Mouse (Mus musculus): Measurements from ENCODE around the gene Ankrd35. TPM values are rescaled to one million over a fixed set of nuclear protein-coding genes. Genes with fewer than 3 reads are reported as not detected.
"Not testable (repeated sequence)": the region's sequence is repeated elsewhere in the genome, so short reads cannot be mapped to it uniquely, and the experiment has no call there.

Gene Ankrd35
- total RNA-seq, 1 experiment from 2014 or later, result 3.2 TPM

- DNase-seq, result no peak
Measured at GRCm38 (mm10) chr3:96673514-96673913, 3.6 kb downstream of the Ankrd35 start.

DNA sequence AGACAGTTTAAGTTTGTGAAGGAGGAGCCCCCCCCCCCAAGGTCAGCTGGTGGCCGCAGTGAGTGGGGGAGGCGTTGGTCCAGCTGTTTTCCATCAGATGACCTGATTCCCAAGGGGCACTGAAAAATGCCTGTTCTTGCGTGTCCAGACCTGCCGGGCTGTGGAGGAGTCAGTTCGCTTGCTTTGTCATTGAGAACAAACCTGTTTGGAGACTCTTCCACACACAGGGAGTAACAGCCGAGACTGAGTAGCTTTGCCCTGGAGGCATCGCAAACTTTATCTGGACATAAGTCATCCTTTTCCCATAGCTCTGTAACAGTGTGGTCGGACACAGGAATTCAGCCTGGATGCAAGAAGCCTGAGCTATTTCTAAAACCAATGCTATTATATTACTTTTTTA is 4.5 kb downstream of the Ankrd35 start:
- DNase-seq, result no peak

GRCm38 (mm10) chr3:96675171-96675570 is 5.2 kb downstream of the Ankrd35 start:
- no peak for DNase-seq

DNA sequence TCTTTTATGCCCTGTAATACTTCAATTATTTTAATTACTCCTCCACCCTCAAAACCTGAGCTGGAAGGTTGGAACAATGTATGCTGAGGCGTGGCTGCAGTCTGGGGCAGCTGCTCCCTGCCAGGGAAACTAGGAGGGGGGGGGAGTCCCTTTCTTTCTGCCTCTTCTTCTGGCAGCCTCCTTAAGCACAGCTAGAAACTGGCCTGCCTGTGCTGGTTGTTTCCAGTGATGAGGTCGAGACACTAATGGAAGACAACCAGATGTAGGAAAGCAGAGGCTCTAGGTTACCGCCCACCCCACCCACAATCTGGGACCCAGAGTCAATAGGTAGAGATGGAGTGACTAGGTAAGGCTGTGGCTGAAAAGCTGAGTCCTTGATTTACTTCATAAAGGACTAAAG is 5.8 kb downstream of the Ankrd35 start:
- DNase-seq, result no peak

DNA sequence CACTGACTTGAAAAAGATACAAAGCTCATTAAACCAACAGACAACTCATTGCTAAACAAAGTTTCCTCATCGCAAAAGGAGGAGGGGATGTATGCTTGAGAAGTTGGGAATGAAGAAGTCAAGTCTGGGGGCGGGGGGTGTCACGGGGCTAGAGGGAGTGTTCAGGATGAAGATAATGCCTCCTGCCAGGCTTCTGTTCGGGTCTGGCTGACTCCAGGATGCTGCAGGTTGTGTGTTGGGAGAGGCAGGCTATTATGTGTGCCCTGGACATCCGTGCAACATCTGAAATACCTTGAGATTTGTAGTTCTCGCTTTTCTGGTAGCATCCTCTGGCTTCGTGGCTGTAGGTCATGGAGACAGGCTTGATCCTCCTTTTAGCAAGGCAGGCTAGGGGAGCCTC is 8.5 kb downstream of the Ankrd35 start:
- DNase-seq, result no peak

DNA sequence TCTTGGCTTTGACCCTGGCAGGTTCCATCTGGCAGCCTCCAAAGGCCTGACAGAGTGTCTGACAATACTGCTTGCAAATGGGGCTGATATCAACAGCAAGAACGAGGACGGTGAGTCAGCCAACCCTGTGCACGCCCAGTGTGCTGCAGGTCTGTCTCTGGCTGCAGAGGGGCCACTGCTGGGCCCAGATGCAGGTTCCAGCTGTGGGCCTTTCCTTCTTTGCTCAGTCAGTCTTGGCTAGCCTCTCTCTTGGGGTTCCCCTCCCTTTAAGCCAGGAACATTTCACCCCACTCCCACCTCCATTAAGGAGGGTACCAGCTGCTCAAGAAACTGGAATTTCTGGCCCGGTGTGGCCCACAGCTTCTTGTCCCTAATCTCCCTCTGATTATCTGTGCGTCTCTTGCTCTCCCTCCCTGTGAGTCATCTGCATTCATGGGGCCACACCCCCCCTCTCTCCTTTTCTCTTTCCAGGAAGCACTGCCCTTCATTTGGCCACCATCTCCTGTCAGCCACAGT is 9.3 kb downstream of the Ankrd35 start:
- DNase-seq, result peak; percentile 55

DNA sequence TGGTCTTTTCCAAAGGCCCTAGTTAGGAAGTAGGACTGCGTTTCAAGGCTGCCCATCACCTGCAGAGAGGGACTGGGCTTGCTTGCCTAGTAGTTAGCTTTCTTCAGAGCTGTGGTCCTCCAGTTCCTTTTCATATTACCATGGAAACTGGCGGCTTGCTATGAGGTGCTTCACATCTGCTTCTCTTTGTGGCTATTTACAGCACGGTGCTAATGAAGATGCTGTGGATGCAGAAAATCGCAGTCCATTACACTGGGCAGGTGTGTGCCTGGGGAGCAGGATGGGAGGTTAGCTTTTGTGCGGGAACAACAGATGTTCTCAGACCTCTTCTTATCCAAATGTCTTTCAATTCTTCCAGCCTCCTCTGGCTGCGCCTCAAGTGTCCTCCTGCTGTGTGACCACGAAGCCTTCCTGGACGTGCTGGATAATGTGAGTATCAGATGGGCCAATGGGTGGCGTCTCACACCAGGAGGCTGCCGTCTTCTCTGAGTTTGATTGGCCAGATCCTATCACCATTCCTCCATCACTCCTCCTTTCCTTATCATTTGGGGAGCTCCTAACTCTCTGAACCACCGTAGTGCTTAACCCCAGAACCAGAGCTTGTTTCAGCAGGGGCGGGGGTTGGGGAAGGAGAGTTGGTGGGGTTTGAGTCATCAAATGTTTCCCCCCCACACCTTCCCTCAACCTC is 10.5 kb downstream of the Ankrd35 start:
- no peak for DNase-seq

DNA sequence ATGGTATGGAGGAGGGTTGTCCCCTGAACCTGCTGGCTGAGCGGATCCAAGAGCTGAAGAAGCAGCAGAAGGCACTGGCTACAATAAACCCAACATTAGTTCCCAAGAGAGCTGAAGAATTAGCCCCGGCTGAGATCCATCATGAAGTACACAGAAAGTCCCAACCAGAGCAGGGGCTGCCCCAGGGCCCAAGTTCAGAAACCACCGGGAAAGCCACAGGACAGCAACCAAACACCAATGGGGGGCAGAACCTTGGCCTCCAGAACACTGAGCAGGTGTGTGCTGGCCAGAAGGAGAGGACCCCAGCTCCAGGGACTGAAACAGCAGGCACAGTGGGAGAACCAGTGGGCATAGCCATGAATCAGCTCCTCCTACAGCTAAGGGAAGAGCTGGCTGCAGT is 13.6 kb downstream of the Ankrd35 start:
- DNase-seq, result no peak

DNA sequence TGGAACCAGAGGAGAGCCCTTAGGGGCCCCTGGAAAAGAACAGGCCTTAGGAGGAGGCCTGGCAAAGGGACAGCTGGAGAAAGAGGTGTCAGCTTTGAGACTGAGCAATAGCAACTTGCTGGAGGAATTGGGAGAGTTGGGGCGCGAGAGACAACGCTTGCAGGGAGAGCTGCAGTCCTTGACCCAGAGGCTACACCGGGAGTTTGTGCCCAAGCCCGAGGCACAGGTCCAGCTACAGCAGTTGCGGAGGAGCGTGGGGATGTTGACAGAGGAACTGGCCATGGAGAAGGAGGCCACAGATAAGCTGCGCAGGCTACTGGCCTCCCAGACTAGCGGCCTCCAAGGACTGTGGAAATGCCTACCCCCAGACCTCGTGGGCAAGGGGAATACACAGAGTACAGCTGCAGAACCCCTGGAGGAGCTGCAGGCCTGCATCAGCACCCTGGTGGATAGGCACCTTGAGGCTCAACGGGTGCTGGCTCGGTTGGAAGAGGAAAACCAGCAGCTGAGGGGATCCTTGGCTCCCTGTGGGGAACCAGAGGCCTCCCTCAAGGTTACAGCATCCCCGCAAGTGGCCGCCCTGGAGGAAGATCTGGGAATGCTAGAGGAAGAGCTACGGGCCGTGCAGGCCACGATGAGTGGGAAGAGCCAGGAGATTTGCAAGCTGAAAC is 14.4 kb downstream of the Ankrd35 start:
- DNase-seq, result peak; percentile 39

DNA sequence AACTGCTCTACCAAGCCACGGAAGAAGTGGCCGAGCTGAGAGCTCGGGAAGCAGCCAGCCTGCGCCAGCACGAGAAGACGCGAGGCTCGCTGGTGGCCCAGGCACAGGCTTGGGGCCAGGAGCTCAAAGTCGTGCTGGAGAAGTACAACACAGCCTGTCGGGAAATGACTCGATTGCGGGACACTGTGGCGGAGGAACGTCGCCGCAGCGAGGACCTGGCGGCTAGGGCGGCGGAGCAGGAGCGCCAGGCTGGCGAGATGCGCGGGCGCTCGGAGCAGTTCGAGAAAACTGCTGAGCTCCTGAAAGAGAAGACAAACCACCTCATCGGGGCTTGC is 14.9 kb downstream of the Ankrd35 start:
- DNase-seq, result no peak

DNA sequence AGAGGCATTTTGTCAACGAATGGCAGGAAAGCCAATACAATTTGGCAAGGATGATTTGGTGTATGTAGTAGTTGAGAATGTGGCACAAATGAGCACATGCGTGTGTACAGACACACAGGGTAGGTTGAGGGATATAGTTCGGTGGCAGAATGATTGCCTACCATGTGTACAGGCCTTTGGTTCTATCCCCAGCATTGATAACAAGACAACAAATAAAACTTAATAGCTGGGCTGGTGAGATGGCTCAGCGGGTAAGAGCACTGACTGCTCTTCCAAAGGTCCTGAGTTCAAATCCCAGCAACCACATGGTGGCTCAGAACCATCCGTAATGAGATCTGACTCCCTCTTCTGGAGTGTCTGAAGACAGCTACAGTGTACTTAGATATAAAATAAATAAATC is 16.1 kb downstream of the Ankrd35 start:
- DNase-seq, result not testable (repeated sequence)

DNA sequence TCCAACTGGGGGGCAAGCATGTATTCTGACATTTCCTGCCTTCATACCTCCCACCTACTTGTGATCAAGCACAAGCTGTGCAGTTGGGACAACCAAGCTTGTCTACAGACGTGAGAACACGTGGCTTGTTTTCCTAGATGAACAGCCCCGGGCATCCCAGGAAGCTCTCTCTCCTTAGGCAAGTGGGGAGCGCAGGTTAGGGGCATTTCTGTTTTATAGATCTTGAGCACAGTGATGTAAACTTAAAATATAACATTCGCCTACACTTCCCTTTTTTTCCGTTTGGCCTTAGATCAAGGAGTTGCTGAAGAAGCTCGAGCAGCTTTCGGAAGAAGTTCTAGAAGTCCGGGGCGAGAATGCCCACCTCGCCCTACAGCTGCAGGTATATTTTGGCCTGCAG is 18.9 kb downstream of the Ankrd35 start:
- no peak for DNase-seq

GRCm38 (mm10) chr3:96690298-96690697 is 20.4 kb downstream of the Ankrd35 start:
- DNase-seq, result no peak

GRCm38 (mm10) chr3:96692506-96692905 is 22.6 kb downstream of the Ankrd35 start:
- DNase-seq, result no peak

DNA sequence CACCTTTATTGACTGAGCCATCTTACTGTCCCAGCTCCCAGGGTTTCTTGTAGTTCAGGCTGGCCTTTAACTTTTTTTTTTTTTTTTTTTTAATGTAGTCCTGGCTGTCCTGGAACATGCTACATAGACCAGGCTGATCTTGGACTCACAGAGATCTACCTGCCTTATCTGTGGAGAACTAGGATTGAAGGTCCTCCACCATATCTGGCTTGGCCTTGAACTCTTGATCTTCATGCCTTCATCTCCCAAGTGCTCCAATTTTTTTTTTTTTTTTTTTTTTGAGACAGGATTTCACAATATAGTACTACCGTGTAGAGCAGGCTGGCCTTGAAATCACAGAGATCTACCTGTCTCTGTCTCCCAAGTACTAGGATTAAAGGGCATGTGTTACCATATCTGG is 23.6 kb downstream of the Ankrd35 start:
- DNase-seq, result no peak

DNA sequence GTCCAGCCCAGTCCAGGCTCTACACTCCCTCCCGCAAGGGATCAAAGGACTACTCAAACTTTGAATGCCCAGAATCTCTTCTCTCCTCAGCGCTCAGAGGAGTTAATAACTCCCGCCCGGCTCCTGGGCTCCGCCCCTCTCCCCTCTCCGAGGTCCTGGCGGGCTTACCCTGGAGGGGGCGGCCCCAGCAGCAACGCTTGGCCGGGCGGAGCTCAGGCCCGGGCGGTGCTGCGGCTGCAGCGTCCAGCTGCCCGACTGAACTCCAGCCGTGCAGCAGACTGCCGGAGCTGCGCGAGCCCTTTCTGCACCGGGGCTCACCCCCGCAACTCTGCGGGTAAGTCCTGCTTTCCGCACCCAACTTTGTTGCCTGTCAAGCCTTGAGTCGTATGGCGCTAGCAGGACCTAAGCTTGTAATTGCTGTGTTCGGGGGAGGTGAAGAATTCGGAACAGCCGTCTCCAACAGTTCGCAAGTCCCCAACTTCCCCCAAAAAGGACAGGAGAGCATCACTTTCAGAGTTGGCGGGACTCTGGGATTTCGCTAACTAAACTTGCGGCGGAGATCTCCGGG is 26.4 kb downstream of the Ankrd35 start, which contains the start of gene Pias3:
TSS of gene Pias3 (plus strand) at position 187 of the 568 bp plus-strand sequence.
- DNase-seq, result peak; percentile 89

DNA sequence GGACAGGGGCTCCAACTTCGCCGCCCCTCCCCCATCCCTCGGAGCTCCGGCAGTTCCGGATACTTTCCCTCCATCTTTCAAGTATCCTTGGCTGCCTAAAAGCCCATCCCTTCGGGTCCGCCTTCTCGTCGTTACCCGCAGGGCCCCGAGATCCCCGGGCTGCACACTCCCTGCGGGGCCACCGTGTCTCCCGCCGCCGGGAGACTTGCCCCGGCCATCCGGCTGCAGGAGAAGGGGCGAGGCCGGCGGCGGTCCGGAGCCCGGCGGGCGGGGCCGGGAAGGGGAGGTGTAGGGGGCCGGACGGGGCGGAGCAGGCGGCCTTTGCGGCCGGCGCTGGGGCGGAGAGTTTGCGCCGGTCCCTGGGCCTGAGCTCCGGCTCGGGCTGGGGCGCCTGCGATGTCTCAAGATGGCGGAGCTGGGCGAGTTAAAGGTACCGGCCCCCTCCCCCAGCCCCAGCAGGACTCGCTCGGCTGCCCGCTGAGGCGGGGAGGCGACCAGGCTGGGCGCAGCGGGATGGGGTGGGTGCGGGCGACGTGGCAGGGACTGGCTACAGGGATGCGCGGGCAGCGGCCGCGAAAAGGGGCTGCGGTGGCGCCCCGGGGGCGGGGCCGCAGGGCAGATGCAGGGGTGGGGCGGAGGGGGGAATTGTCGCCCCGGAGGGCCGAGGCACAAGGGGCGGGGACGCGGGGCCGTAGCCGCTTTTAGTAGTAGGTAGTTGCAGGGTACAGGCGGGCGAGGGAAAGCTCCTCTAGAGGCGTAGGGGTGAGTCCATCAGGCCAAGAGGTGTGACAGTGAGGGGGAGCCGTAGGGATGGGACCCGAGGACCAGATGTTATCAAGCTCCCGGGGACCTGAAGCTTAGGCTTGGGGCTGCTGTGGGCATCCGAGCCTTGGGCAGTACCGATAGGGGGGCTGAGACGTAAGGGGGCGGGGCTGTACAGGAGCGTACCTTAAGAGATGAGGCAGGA is 27.1 kb downstream of the Ankrd35 start:
- peak; percentile 95 for DNase-seq

- no peak for DNase-seq
Measured at GRCm38 (mm10) chr3:96698993-96699690, 29.2 kb downstream of the Ankrd35 start.

- peak; percentile 33 for DNase-seq
Measured at GRCm38 (mm10) chr3:96700376-96700775, 30.4 kb downstream of the Ankrd35 start.

- no peak for DNase-seq
Measured at GRCm38 (mm10) chr3:96701003-96701402, 31.1 kb downstream of the Ankrd35 start.

DNA sequence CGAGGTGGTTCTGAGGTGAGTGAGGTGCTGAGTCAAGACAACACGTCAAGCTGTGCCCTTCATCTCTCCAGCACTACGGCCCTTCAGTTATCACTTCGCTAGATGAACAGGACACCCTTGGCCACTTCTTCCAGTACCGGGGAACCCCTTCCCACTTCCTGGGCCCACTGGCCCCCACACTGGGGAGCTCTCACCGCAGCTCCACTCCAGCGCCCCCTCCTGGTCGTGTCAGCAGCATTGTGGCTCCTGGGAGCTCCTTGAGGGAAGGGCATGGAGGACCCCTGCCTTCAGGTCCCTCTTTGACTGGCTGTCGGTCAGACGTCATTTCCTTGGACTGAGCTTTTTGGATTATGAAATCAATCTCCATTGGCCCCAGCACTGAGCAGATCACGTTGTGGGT is 34.8 kb downstream of the Ankrd35 start:
- peak; percentile 36 for DNase-seq

GRCm38 (mm10) chr3:96706217-96706616 is 36.3 kb downstream of the Ankrd35 start:
- no peak for DNase-seq

Measured in adrenal gland, postnatal 25 days (tissue).